Mouse (Mus musculus) monocyte, adult 5-6 weeks (primary cell): ENCODE data around the gene Gm6408. TPM values are rescaled to one million over a fixed set of nuclear protein-coding genes. Genes with fewer than 3 reads are reported as not detected.
"Not testable (repeated sequence)": the region's sequence is repeated elsewhere in the genome, so short reads cannot be mapped to it uniquely, and the experiment has no call there.

Experiments used
- ATAC-seq: fragments of 153-309, 156-312 bp; replicated peaks from 2 replicates; pipeline ENCODE4 v1.8.0; 2017; ENCODE audit warnings: mild to moderate bottlenecking; ENCODE audit not compliant: low TSS enrichment, insufficient number of reproducible peaks, severe bottlenecking, poor library complexity, low FRiP score
- total RNA-seq: library from RNA; stranded (forward); fragments of 200-1000, 200-491, 200-594 nt; gene quantifications from 3 replicates; pipeline ENCODE4 v1.2.3, GENCODE M21; 2017

The Gm6408 gene
- total RNA-seq = not detected in 3 replicates

GRCm38 (mm10) chr5:146481665-146482064, at the start of gene Gm6408:
TSS of gene Gm6408 (plus strand) at chr5:146481965.
- not testable (repeated sequence) for ATAC-seq

- ATAC-seq = no peak
These were observed 49.3 kb upstream of the Gm6408 start for GRCm38 (mm10) chr5:146432476-146432875.

GRCm38 (mm10) chr5:146435316-146435715, 46.4 kb upstream of the Gm6408 start:
- ATAC-seq = no peak

- no peak for ATAC-seq
These were observed 45.0 kb upstream of the Gm6408 start for GRCm38 (mm10) chr5:146436796-146437195.

GRCm38 (mm10) chr5:146439152-146439781, 42.5 kb upstream of the Gm6408 start:
- ATAC-seq = no peak

GRCm38 (mm10) chr5:146440273-146440672, 41.5 kb upstream of the Gm6408 start:
- no peak for ATAC-seq

GRCm38 (mm10) chr5:146442767-146443166, 39.0 kb upstream of the Gm6408 start:
- no peak for ATAC-seq

- ATAC-seq = no peak
These were observed 35.1 kb upstream of the Gm6408 start for GRCm38 (mm10) chr5:146446633-146447032.

GRCm38 (mm10) chr5:146451592-146452254, 30.0 kb upstream of the Gm6408 start:
- ATAC-seq = no peak

GRCm38 (mm10) chr5:146453556-146453955, 28.2 kb upstream of the Gm6408 start:
- ATAC-seq = no peak

GRCm38 (mm10) chr5:146461612-146462011, 20.2 kb upstream of the Gm6408 start:
- ATAC-seq = no peak

GRCm38 (mm10) chr5:146466663-146467062, 15.1 kb upstream of the Gm6408 start:
- no peak for ATAC-seq

GRCm38 (mm10) chr5:146468311-146468710, 13.5 kb upstream of the Gm6408 start:
- ATAC-seq = no peak

GRCm38 (mm10) chr5:146470821-146471220, 10.9 kb upstream of the Gm6408 start:
- ATAC-seq = no peak

GRCm38 (mm10) chr5:146471311-146471710, 10.5 kb upstream of the Gm6408 start:
- no peak for ATAC-seq

- no peak for ATAC-seq
These were observed 9.9 kb upstream of the Gm6408 start for GRCm38 (mm10) chr5:146471821-146472220.

- not testable (repeated sequence) for ATAC-seq
These were observed 2.2 kb upstream of the Gm6408 start for GRCm38 (mm10) chr5:146479564-146479963.

GRCm38 (mm10) chr5:146488959-146489358, 7.2 kb downstream of the Gm6408 start:
- not testable (repeated sequence) for ATAC-seq

- not testable (repeated sequence) for ATAC-seq
These were observed 9.3 kb downstream of the Gm6408 start, which contains the start of gene Gm6370 for GRCm38 (mm10) chr5:146491063-146491462. TSS of gene Gm6370 (plus strand) at chr5:146491363.

- ATAC-seq = not testable (repeated sequence)
These were observed 20.3 kb downstream of the Gm6408 start, which contains the start of gene 4930449I24Rik for GRCm38 (mm10) chr5:146502099-146502498. TSS of gene 4930449I24Rik (plus strand) at chr5:146502399.
